Mouse (Mus musculus) activated CD4-positive, CD25-positive, alpha-beta regulatory T cell, adult 9 weeks (primary cell): ENCODE data around the gene Krt82. TPM values are rescaled to one million over a fixed set of nuclear protein-coding genes. Genes with fewer than 3 reads are reported as not detected.

Experiments
- polyA plus RNA-seq: library from polyadenylated mRNA; unstranded; fragments of 100-300 nt; shearing (Covaris generic); gene quantifications from one replicate; pipeline ENCODE4 v1.2.1, GENCODE M21; 2017

The Krt82 gene
- polyA plus RNA-seq, result not detected

DNA sequence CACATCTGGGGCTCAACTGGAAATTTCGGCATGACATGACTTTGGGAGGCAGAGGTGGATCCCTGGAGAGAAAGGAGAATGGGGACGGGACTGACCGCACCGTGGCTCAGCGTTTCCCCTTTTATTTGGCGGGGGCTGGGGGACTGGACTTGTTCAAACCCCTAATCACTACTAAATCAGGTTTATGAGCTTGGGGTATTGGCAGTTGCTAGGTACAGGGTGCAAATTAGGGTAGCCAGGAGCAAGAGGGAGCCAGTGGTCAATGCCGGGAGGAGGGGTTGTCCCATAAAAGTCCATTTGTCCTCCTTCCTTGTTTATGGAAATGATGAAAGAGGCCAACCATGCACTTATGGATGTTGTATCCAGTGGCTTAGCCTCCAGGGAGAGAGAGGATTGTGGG is at the start of gene Krt82:
TSS of gene Krt82 (minus strand) at position 101 of the 400 bp plus-strand sequence.

GRCm38 (mm10) chr15:101573796-101574345 is 23.4 kb upstream of the Krt82 start, which contains the start of gene Krt75:
Gene Krt75 (minus strand): TSS chr15:101573904.

DNA sequence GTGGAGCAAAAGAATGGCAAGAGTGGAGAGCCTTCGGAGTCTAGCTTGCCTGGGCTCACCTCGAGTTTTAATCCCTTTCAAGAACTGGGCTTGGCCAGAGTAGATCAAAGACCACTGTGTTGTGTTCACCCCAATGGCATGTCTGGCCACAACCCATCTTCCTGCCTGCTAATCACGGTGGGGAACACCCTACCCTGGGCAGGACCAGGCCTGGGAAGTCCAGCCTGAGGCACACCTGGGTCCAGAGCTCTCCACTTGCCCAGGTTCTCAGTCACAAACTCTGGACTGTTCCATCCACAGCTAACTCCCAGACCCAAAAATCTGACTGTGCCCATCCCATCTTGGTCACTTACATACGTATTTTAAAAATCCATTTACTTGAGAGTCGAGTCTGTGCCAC is 12.4 kb upstream of the Krt82 start, which contains the start of gene Krt90:
TSS of gene Krt90 (minus strand) at position 101 of the 400 bp plus-strand sequence.

GRCm38 (mm10) chr15:101532720-101533119 is 17.7 kb downstream of the Krt82 start, which contains the start of gene Krt84:
Gene Krt84 (minus strand): TSS chr15:101532820.

DNA sequence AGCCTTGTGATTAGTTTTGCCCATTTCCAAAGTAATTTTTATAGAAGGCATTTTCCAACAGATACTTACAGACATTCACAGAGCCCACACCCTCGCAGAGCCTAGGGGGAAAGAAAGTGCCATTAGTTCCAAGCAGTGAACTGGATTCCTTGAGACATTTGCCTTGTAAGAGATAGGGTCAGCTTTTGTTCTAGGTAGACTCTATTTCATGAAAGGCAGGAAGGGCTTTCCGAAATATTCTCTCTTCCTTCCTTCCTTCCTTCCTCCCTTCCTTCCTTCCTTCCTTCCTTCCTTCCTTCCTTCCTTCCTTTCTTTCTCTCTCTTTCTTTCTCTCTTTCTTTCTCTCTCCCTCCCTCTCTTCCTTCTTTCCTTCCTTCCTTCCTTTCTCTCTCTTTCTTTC is 33.3 kb downstream of the Krt82 start, which contains the start of gene Gm49425:
TSS of gene Gm49425 (minus strand) at position 101 of the 400 bp plus-strand sequence.

GRCm38 (mm10) chr15:101491431-101491830 is 59.0 kb downstream of the Krt82 start, which contains the start of gene Krt83:
Gene Krt83 (minus strand): TSS chr15:101491512.

Other genes starting within 250 kb of the Krt82 start
- gene Krt80, start 180.5 kb downstream of the Krt82 start, polyA plus RNA-seq, result 0.10 TPM
- gene Krt7, start 139.6 kb downstream of the Krt82 start, polyA plus RNA-seq, result not detected
- gene Krt87, start 111.9 kb downstream of the Krt82 start, polyA plus RNA-seq, result 0.44 TPM
- not detected for gene Krt88, start 102.9 kb downstream of the Krt82 start, polyA plus RNA-seq
- gene Krt81, start 86.9 kb downstream of the Krt82 start, polyA plus RNA-seq, result not detected
- not detected for gene Krt86, start 77.2 kb downstream of the Krt82 start, polyA plus RNA-seq
- gene Krt83, start 59.2 kb downstream of the Krt82 start, polyA plus RNA-seq, result 5.7 TPM
- not detected for gene Gm49425, start 33.4 kb downstream of the Krt82 start, polyA plus RNA-seq
- not detected for gene Krt84, start 17.8 kb downstream of the Krt82 start, polyA plus RNA-seq
- not detected for gene Krt90, start 12.3 kb upstream of the Krt82 start, polyA plus RNA-seq
- gene Krt75, start 23.2 kb upstream of the Krt82 start, polyA plus RNA-seq, result not detected
- not detected for gene Gm5414, start 77.5 kb upstream of the Krt82 start, polyA plus RNA-seq
- gene Gm5478, start 96.7 kb upstream of the Krt82 start, polyA plus RNA-seq, result not detected
- not detected for gene Krt6b, start 129.6 kb upstream of the Krt82 start, polyA plus RNA-seq
- gene Krt6a, start 143.6 kb upstream of the Krt82 start, polyA plus RNA-seq, result not detected
- gene Krt5, start 162.2 kb upstream of the Krt82 start, polyA plus RNA-seq, result not detected
- gene Krt71, start 192.4 kb upstream of the Krt82 start, polyA plus RNA-seq, result not detected
- not detected for gene Krt72, start 235.8 kb upstream of the Krt82 start, polyA plus RNA-seq